Mouse (Mus musculus): Measurements from ENCODE around the gene Mcoln2.

GRCm38 (mm10) chr3:146134834-146135233, 14.8 kb upstream of the Mcoln2 start:
- no peak for TF ChIP-seq CTCF (conservative IDR thresholded peaks at IDR 0.05; ENCODE audit: insufficient read depth, insufficient read length, low read depth, low read length)
- no peak for TF ChIP-seq POLR2A (IDR thresholded peaks at IDR 0.05; ENCODE audit: low read depth, low read length)
